Mouse (Mus musculus) mouse embryonic stem cell (cell line): Measurements from ENCODE around the gene Kcnip1.

Experiments used
- in situ Hi-C, 2 experiments: fragments of 300-500 bp; cut with MboI; formaldehyde crosslinking; loops; 1 replicate in 1 of 2; 3 replicates in 1 of 2; pipeline ENCODE4 v1.14.3; 2019 to 2020; ENCODE audit warnings: low sequenced_read_pairs in 2 of 2, low pct_unique_long_range_greater_than_20kb in 1 of 2, mixed read lengths in 1 of 2; ENCODE audit not compliant: unreplicated experiment in 1 of 2

Gene Kcnip1

GRCm38 (mm10) chr11:33748754-33749153 lies 244.2 kb downstream of the Kcnip1 start:
- in situ Hi-C loops: no loop called here

- in situ Hi-C loops: no loop called here
These were observed 245.5 kb downstream of the Kcnip1 start for GRCm38 (mm10) chr11:33747402-33747955.

- in situ Hi-C loops: no loop called here
These were observed 246.6 kb downstream of the Kcnip1 start for GRCm38 (mm10) chr11:33746402-33746801.

GRCm38 (mm10) chr11:33745821-33746329 lies 247.1 kb downstream of the Kcnip1 start:
- in situ Hi-C loops: no loop called here

GRCm38 (mm10) chr11:33744429-33744828 lies 248.5 kb downstream of the Kcnip1 start:
- in situ Hi-C loops: no loop called here

GRCm38 (mm10) chr11:33740187-33740586 lies 252.8 kb downstream of the Kcnip1 start:
- in situ Hi-C loops: no loop called here

- in situ Hi-C loops: no loop called here
These were observed 256.5 kb downstream of the Kcnip1 start for GRCm38 (mm10) chr11:33736426-33736825.

GRCm38 (mm10) chr11:33733269-33733668 lies 259.7 kb downstream of the Kcnip1 start:
- in situ Hi-C loops: loop anchor here (5.0 kb wide), 2 partner anchors 179 to 189 kb away; no protein-coding TSS in a partner anchor

GRCm38 (mm10) chr11:33732358-33732757 lies 260.6 kb downstream of the Kcnip1 start:
- in situ Hi-C loops: loop anchor here (5.0 kb wide), 2 partner anchors 180 to 190 kb away; no protein-coding TSS in a partner anchor

GRCm38 (mm10) chr11:33721297-33721696 lies 271.7 kb downstream of the Kcnip1 start:
- in situ Hi-C loops: no loop called here

GRCm38 (mm10) chr11:33706777-33707176 lies 286.2 kb downstream of the Kcnip1 start:
- in situ Hi-C loops: no loop called here

- in situ Hi-C loops: no loop called here
These were observed 290.9 kb downstream of the Kcnip1 start for GRCm38 (mm10) chr11:33701958-33702459.

- in situ Hi-C loops: no loop called here
These were observed 291.6 kb downstream of the Kcnip1 start for GRCm38 (mm10) chr11:33701236-33701957.

- in situ Hi-C loops: no loop called here
These were observed 292.2 kb downstream of the Kcnip1 start for GRCm38 (mm10) chr11:33700725-33701124.

- in situ Hi-C loops: no loop called here
These were observed 302.8 kb downstream of the Kcnip1 start for GRCm38 (mm10) chr11:33690181-33690580.

- in situ Hi-C loops: no loop called here
These were observed 307.0 kb downstream of the Kcnip1 start for GRCm38 (mm10) chr11:33685904-33686303.

GRCm38 (mm10) chr11:33680151-33680550 lies 312.8 kb downstream of the Kcnip1 start:
- in situ Hi-C loops: no loop called here

GRCm38 (mm10) chr11:33670105-33670965 lies 322.6 kb downstream of the Kcnip1 start:
- in situ Hi-C loops: no loop called here

GRCm38 (mm10) chr11:33668376-33668775 lies 324.6 kb downstream of the Kcnip1 start:
- in situ Hi-C loops: no loop called here
